Mouse (Mus musculus) CH12.LX (cell line): Measurements from ENCODE around the gene Hagh.

ENCODE experiments used
- CHD1 ChIP-seq: IDR thresholded peaks from 2 replicates; pipeline ENCODE4 v1.6.1; 2012; ENCODE audit warnings: low read depth, low read length, improper control_type of control experiment, inconsistent platforms
- CTCF ChIP-seq, 2 experiments: IDR thresholded peaks in 1 of 2; conservative IDR thresholded peaks in 1 of 2; 2 replicates each; pipeline ENCODE4 v1.5.1; 2011 to 2012; ENCODE audit warnings: low read depth in 2 of 2, low read length in 2 of 2, improper control_type of control experiment in 1 of 2, inconsistent platforms in 1 of 2, mild to moderate bottlenecking in 1 of 2, moderate library complexity in 1 of 2
- EP300 ChIP-seq: IDR thresholded peaks from 2 replicates; pipeline ENCODE4 v1.6.1; 2011; ENCODE audit warnings: low read length, improper control_type of control experiment
- ETS1 ChIP-seq: conservative IDR thresholded peaks from 2 replicates; pipeline ENCODE4 v1.6.1; 2012; ENCODE audit warnings: low read depth, mild to moderate bottlenecking, inconsistent platforms, low read length, improper control_type of control experiment, moderate library complexity
- HCFC1 ChIP-seq: IDR thresholded peaks from 2 replicates; pipeline ENCODE4 v1.6.1; 2012; ENCODE audit warnings: low read depth, mild to moderate bottlenecking, inconsistent platforms, low read length, improper control_type of control experiment
- JUN ChIP-seq: IDR thresholded peaks from 2 replicates; pipeline ENCODE4 v1.6.1; 2011; ENCODE audit warnings: low read depth, mild to moderate bottlenecking, low read length, improper control_type of control experiment, moderate library complexity; ENCODE audit not compliant: insufficient read depth
- JUND ChIP-seq: conservative IDR thresholded peaks from 2 replicates; pipeline ENCODE4 v1.6.1; 2011; ENCODE audit warnings: low read depth, low read length, improper control_type of control experiment
- KAT2A ChIP-seq: IDR thresholded peaks from 2 replicates; pipeline ENCODE4 v1.6.1; 2012; ENCODE audit warnings: low read length, improper control_type of control experiment, inconsistent platforms; ENCODE audit not compliant: insufficient replicate concordance
- MEF2A ChIP-seq: IDR thresholded peaks from 2 replicates; pipeline ENCODE4 v1.6.1; 2014; ENCODE audit warnings: low read depth, mild to moderate bottlenecking, inconsistent platforms, low read length, improper control_type of control experiment, borderline replicate concordance
- MXI1 ChIP-seq: IDR thresholded peaks from 2 replicates; pipeline ENCODE4 v1.6.1; 2011; ENCODE audit warnings: mild to moderate bottlenecking, low read depth, low read length, improper control_type of control experiment
- PAX5 ChIP-seq: IDR thresholded peaks from 2 replicates; pipeline ENCODE4 v1.6.1; 2012; ENCODE audit warnings: low read length, inconsistent platforms, mixed read lengths
- POLR2A ChIP-seq: IDR thresholded peaks from 2 replicates; pipeline ENCODE4 v1.6.1; 2011; ENCODE audit warnings: low read depth, mild to moderate bottlenecking, improper control_type of control experiment, low read length
- TBP ChIP-seq: conservative IDR thresholded peaks from 2 replicates; pipeline ENCODE4 v1.6.1; 2011; ENCODE audit warnings: low read depth, low read length, improper control_type of control experiment

DNA sequence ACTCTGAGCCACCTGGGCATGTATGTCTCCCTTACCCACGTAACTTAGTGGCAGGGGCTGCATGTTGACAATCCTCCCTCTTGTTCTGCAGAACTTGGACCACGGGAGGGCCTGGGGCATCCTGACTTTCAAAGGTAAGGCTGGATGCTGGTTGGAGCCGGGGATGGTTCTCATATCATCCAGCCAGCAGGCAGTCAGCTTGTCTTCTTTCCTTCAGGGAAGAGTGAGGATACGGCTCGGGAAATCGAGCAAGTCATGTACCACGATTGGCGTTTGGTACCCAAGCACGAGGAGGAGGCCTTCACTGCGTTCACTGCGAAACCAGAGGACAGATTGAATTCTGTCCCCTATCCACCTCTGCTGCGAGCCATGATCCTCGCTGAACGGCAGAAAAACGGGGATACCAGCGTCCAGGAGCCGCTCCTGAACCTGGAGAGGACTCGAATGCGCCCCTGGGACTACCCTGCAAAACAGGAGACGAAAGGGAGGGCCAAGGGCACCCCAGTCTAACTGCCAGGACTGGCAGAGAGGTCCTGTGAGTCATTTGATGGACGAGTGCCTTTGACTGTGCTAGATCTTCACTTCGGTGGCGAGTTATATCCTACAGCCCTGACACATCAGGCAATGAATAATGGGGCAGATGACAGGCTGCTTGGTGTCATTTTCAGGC lies 55.8 kb downstream of the Hagh start:
- no peak for TF ChIP-seq CHD1
- no peak for TF ChIP-seq POLR2A
- TF ChIP-seq MXI1: no peak
- TF ChIP-seq PAX5: no peak
- no peak for TF ChIP-seq KAT2A
- no peak for TF ChIP-seq EP300
- TF ChIP-seq TBP: no peak
- TF ChIP-seq CTCF (conservative IDR thresholded peaks at IDR 0.05 in 1 of 2, IDR thresholded peaks at IDR 0.05 in 1 of 2; ENCODE audit: low read depth in 2 of 2, low read length in 2 of 2): no peak
- no peak for TF ChIP-seq MEF2A
- TF ChIP-seq ETS1: no peak
- no peak for TF ChIP-seq JUND
- TF ChIP-seq JUN: no peak
- no peak for TF ChIP-seq HCFC1
